Mouse (Mus musculus) MEL-GATA-1-ER (cell line): ENCODE data around the gene Coro2a.
A peak's percentile ranks its signal among the peaks of the same experiment; 100 is the strongest.
"Not testable (repeated sequence)": the region's sequence is repeated elsewhere in the genome, so short reads cannot be mapped to it uniquely, and the experiment has no call there.

Experiments used
- DNase-seq: peaks from one replicate; pipeline ENCODE4 v3.0.0-alpha.2; 2012; ENCODE audit warnings: low read depth; ENCODE audit errors: extremely low read depth

Gene Coro2a

DNA sequence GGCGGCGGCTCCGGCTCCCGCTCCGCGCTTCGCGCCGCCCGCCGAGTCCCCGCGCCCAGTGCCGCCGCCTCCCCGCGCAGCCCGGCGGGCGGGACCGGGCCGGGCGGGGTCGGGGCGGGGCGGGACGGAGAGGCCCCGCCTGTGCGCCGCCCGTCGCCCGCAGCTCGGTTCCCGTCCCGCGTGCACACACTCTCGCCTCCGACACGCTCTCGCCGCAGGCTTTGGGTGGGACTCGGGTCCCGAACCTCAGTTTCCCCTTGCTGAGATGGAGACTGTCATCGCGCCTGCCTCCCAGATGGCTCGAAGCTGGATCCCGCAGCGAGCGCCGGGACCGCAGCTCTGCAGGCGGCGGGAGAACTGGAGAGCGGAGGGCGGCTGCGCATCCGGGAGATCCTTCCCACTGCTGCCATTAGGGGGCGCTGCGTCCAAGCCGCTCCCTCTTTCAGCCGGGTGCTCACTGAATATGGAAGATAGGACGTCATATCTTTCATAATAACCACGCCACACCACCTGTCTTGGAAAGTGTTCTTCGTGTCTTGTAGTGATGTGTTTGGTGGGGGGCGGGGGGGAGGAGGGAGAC is at the start of gene Coro2a:
Gene Coro2a, minus strand, starts transcription at position 359 of the 580 bp plus-strand sequence.
- DNase-seq: peak; percentile 58

DNA sequence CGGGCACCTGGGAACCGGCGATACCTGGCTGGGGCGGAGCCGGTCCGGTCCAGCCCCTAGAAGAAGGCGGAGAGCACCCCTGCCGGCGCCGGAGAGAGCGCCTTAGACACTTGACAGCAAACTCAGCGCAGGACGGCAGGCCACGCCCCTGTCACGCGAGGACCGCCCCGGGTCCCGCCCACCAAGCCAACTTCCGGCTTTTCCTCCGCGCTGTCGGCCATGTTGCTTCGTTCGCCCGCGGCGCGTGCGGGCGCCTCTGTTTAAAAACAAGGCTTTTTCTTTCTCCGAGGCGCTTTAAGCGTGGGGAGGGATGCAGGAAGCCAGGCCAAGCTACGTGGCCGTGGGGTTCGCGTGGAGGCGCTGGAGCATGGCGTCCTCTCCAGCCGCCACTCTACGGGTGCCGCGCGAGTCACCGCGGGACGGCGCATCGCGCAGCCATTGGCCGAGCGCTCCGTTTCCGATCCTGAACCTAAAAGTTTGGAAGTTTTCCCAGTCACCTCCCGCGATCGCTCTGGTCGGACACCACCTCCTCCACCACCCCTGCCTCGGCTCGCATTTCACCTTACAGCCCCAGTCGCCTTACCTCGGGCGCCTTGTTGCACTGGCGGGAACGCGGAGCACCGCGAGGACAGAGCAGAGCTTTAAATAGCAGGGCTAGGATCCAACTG is 48.2 kb upstream of the Coro2a start, which contains the start of gene Tbc1d2:
Gene Tbc1d2, minus strand, starts transcription at position 124 of the 668 bp plus-strand sequence.
- DNase-seq: no peak

DNA sequence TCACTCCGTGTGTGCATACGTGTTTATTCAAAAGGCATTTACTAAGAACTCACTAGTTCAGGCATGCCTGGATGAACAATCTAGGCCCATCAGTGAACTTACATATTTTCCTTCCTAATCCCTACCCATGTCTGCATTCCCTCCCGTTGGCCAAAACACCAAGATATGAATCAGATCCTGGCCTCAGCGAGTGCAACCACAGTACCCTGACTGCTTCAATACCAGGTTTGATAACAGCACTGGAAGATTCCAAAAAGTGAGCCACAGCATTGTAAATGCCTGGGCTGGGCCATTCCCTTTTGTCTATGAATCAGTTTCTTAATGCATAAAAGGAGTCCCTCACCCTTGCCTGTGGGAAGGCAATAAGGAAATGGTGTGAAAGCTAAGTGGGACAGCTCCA is 47.2 kb upstream of the Coro2a start:
- DNase-seq: no peak

DNA sequence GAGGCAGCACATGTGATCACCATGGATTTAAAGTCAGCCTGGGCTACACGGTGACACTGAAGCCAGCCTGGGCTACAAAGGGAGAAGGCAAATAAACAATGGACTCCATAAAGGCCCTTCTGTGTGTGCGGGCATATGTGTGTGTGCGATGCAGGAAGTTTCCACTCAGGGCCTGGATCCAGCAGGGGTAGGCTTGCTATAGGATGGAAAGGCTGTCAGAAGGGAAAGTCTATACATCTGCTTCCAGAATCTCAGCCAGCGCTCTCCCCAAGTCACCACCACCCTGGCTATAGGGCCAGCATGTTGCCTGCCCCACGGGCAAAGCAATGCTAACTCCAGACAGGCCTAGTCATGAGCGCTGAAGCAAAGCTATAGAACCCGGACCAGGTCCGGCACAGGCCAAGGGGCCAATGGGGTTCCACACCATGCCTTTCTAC is 41.7 kb upstream of the Coro2a start:
- DNase-seq: no peak

DNA sequence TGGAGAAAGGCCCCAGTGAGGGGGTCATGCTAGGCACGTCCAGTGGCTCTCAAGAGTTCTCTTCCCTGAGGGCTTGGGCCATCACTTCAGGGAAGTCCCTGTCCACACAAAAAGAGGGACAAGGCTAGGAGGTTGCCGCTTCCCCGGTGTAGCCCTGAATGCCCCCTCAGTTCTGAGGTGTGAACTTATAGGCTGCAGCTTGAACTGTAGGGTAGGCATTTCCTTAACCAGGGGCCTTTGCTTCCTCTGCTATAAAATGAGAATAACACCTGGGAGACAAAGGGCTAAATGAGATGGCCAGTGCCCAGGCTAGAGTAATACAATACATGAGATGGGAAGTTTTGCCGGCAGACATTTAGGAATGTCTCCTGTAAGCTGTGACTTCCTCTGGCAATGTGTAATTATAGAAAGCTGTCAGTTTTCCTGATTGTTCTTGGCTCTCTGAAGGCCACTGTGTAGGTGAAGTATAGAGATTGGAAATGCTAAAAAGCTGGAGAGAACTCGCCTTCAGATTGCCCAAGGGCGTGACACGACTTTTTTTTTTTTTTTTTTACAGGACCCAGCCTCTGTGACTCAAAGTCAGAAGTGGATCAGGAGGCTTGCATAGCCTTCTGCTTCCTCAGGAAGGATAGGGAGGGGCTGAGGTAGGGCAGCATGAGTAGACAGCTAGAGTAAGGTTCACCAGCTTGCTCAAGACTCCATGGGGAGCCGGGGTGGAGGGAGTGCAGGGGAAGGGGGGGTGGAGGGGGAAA is 41.1 kb upstream of the Coro2a start:
- DNase-seq: no peak

DNA sequence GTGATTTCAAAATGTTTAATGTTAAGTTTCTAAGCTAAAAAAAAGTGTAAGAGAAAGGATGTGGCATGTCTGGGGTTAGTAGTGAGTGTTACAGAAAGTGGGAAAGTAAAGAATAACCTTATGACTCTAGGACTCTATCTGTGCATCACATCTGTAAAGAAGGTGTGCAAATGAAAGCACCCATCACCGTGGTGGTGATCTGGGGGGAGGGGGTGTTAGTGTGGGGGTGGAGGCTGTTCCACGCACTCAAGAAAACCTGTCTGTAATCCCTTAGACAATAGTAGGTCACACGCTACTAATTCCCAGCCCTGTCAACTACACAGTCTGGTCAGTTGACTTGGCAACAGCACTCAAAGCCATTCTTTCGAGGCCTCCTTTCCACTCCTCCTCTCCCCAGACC is 39.3 kb upstream of the Coro2a start:
- DNase-seq: no peak

DNA sequence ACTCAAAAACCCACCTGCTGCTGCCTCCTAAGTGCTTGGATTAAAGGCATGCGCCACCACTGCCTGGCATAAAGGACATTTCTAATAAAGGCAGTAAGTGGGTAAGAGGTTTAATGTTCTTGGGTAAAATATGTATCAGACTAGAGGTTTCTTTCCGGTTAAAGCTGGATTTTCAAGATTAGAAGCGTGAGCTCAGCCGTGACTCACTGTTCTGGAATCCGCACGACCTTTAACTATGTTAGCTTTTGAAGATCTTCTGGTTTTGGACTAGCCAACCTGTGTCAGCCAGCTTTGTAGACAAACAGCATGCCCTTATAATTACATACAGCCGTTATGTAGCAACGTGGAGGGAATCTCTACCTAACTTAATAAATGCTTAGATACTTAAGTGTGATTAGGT is 37.9 kb upstream of the Coro2a start:
- DNase-seq: no peak

DNA sequence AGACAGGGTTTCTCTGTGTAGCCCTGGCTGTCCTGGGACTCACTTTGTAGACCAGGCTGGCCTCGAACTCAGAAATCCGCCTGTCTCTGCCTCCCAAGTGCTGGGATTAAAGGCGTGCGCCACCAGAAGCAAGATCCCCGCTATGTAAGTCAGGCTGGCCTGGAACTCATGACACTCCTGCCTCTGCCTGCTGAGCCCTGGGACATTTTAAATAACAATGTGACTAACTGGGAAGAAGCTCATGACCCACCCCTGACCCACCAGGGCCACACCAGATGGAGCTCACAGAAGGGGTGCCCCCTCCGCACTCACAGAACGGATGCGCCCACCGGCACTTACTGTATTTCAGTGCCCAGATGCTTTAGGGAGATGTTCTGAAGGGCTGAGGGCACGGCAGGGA is 35.2 kb upstream of the Coro2a start:
- DNase-seq: not testable (repeated sequence)

DNA sequence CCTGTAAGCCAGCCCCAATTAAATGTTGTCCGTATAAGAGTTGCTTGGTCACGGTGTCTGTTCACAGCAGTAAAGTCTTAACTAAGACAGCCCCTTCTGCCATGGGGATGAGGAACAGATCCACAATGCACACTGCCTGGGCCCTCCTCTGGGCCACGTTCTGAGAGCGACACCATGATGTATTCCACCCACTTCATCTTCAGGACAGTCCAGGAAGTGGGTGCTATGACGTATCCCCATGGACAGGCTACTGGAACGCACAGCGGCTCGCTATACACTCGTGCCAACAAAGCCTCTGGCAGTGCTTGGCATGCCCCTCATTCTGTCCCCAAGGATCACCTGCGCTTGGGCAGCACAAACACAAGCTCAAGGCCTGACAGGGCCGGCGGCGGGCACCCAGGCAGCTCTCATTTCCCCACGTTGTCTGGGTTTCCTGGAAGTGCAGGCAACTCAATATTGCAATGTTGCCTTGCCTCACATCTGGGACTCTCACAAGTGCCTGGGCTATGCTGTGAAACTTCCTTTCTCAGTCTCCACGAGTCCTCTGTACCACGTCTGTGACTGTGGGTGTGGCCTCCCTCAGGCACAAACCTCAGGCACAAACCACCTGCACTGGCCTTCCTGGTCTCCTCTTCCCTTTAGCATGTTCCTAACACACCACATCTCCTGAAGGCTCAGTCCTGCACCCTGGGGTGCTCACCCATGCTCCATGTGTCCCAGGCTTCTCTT is 33.9 kb upstream of the Coro2a start:
- DNase-seq: no peak

DNA sequence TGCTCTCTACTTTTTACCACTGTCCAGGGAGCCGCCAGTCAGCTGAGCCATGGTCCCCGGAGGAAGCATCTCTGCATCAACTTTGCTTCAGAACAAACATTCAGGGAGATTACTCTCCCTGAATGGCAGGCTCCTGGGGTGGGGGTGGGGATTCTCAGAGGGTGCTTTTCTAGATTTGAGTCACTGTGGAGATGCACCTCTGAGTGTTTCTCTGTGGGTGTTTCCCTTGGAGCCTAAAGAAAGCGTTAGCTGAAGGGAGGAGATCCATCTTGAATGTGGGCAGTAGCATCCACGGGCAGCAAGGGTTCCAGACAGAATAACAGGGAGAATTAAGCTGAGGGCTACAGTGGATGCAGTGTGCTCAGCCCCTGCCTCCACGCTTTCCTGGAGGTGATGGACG is 32.9 kb upstream of the Coro2a start:
- DNase-seq: no peak

DNA sequence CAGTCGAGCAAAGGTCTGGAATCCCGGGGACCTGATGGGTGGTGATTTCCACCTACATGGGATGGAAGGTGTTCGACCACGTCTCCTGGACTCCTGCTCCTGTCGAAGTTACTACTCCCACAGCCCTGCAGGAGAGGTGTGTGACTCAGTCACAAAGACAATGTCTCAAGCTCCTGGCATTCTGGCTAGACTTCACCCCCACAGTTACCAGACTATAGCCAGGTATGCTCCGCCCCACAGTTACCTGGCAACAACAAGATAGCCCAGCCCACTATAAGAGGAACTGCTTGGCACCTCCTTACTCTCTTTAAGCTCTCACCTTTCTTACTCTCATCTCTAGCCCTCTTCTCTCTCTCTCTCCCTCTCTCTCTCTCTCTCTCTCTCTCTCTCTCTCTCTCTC is 31.6 kb upstream of the Coro2a start:
- DNase-seq: not testable (repeated sequence)

DNA sequence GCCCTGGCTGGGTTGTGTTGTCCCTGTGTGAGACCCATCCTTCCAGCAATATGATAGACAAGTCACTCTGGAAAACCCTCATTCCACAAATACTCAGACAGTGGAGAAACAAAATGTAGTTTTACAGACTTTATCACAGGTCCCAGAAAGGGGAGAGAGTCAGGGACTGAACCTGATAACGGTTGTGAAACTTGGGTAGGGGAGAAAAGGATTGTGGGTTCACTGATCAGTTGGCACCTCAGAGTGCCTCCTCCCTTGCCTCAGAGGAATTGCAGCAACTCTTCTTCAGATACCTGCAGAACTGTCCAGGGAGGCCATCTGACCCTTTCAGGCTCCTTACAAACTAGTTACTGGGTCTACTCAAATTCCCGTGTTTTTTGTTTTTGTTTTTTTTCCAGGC is 30.5 kb upstream of the Coro2a start:
- DNase-seq: peak; percentile 30

DNA sequence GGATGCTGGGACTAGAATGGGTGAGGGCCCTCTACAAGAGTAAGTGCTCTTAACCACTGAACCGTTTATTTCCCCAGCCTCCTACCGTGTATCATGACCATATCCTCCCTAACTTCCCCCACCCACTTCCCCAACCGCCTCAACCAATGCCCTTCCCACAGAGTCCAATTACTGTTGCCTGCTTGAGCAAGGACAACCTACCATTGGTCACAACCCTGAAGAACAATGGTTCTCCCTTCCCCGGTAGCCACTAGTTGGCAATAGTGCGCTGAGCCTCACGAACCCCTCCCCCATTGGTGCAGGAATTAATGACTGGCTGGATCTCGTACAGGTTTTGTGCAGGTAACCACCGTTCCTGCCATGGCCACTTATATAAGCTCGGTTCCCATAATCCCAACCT is 28.4 kb upstream of the Coro2a start:
- DNase-seq: peak; percentile 38

DNA sequence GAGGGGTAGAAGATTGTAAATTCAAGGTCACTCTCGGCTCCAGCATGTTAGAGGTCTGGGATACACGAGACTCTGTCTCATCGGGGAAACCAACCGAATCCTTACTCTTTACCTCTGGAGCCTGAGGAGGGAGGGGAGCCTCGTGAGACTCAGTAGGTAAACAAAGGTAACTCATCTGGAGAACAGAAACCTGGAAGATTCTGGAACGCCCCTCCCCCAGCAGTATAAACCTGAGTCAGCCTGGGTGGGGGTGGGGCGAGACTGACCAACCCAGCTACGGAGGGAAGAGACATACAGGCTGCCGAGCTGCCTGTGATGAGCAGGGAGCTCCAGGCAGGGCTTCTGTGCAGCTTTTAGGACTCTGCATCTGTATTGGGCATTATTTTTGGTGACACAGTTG is 26.9 kb upstream of the Coro2a start:
- DNase-seq: no peak

DNA sequence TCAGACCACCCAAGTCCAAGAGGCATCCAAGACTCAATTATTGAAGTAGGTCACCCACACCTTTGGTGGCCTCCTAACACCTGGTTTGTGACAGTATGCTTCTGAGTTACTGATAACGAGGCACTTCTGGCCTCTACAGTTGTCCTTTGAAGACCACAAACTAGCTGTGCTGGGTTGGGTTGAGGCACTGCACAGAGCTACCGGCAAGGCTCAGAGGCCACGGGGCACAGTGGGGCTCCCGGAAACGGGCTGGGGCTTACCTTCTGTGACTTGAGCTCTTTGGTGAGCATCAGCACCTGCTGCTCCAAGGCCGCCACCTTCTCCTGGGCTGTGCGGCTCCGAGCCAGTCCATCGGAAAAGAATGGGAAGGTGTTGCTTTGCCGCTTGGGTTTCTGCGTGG is 26.1 kb upstream of the Coro2a start:
- DNase-seq: no peak

DNA sequence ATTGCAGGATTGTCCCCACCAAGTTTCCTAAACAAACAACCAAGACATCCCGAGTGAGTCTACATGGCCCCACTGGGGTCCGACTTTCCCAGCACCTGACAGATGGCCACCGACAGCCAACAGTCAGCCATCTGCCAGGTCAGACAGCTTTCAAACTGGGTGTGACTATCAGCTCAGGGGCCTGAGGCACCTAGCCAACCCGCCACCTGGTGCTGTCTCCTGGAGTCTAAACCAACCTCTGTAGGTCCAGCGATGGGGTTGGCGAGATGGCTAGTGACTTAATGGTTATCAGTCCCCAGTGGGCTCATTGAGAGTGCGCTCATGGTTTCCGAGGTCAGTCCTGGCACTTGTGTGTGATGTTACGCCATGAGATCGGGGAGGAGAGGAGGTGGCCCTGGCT is 23.1 kb upstream of the Coro2a start:
- DNase-seq: no peak

DNA sequence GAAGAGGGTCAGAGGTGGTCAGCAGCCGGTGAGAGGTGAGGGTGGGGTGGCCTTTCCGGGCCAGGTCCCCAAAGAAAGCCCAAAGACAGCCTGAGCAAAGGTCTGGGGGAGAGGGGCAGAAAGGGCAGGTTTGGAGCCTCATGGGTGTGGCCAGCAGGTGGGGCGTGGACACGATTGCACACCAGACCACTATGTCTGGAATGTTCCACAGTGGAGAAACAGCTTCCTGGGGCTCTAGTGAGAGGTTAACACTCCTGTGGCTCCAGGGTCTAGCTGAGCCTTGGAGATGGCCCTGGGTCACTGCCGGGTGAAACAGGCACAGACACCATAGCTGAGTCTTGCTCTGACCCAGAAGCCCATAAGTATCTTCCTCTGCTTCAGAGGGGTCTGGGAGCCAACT is 21.0 kb upstream of the Coro2a start:
- DNase-seq: no peak

DNA sequence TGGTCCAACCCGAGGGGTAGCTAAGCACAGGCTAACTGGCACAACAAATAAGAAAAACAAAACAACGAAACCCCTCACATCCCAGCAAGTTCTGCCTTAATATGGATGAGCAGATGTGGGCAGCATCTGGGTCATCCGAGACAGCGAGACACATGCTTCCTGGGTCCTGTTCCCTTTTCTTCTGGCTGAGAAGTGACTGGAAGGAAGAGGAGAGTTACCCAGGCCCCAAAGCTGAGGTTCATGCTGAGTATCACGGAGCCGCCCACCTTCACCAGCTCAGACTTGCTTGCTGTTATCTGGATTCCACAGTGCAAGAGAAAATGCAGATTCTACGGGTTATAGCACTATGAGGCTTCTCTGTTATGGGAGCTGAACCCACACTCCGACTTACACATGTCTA is 18.9 kb upstream of the Coro2a start:
- DNase-seq: peak; percentile 42

DNA sequence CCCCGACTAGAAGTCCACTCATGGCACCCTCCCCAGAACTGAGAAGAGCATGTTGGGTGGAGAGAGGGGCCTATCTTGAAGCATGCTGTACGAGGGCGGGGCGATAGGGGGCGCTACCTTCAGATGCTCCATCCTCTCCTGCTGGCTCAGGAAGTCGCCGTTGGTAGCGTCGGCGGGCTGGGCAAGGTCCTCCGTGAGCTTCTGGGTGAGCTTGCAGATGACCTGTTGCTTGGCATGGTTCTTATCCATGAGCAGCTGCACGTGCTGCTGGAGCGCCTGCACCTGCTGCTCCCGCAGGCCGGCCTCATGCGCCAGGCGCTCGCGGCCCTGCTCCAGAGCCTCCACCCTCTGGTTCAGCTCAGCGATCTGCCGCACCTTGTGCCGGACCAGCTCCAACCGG is 18.3 kb upstream of the Coro2a start:
- DNase-seq: peak; percentile 72

DNA sequence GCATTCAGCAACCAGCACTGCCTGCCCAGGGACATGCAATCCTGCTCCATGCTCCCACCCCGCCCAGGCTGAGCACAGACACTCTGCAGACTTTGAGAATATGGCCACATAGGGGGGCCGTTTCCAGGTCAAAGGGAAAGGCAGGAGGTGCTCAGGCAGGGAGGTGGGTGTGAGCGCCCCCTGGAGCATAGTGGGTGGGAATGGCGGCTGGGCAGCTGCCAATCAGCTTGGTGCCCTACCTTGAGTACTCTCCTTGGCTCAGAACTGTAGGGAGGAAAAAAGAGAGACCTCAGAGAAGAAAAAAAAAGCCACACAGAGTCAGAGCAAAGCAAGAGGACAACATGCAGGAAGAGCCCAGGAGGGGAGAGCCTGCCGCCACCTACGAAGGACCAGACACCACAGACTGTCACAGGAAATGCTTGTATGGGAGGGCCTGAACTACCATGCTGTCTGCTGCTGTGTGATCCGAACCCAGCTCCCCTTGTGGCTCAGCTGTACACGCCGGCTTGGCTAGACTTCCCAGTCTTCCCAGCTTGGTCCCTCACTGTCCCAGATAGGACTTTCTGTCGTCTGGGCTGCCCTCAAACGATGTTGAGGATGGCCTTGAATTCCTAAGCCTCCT is 16.3 kb upstream of the Coro2a start:
- DNase-seq: no peak

DNA sequence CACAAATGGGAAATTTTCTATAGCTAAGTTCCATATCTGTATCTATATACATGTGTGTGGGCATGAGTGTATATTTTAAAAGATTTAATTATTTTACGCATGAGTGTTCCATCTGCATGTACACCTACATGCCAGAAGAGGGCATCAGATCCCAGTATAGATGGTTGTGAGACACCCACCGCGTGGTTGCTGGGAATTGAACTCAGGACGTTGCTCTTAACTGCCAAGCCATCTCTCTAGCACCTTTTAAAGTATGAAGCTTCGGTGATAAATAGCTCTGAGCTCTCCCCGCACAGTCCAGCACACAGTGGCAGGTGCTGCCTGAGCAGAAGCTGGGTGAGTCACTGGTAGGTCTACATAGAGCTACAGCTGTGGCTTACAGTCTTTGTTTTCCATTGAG is 15.4 kb upstream of the Coro2a start:
- DNase-seq: no peak

DNA sequence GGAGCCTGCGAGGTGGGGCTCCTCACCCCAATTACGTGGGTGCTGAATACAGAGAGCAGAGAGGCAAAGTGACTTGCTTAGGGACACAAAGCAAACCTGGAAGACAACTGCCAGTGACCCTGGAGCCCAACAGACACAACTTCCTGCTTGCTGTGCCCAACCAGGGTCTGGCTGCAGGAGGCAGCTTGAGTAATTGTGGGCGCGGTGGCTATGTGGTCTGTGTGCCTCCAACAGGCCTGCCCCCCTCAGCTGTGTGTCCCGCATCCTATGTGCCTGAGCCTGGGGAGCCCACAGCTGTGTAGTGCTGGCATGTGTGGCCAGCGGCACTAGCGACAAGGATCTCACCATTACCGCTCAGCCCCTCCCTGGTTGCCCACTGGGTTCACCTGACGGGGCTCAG is 12.6 kb upstream of the Coro2a start:
- no peak for DNase-seq
